Mouse (Mus musculus) hindlimb bud, embryonic 11.5 days (tissue): ENCODE measurements at regions not wholly inside any gene's neighbourhood (a gene's known extent, or its start where the extent isn't known, plus 50 kb on each side); places are given as distances from the start of the nearest gene placed in this dataset.

ENCODE experiments used
- DNase-seq: peaks from one replicate; pipeline ENCODE4 v3.0.0-alpha.2; 2012; ENCODE audit warnings: low read depth, low spot score; ENCODE audit errors: extremely low spot score

- DNase-seq: no peak
Observed at GRCm38 (mm10) chr13:28797617-28798475, 155.7 kb downstream of the Sox4 start.

- no peak for DNase-seq
Observed at GRCm38 (mm10) chr13:28795274-28795673, 158.2 kb downstream of the Sox4 start.

- no peak for DNase-seq
Observed at GRCm38 (mm10) chr13:28794547-28794946, 159.0 kb downstream of the Sox4 start.

DNA sequence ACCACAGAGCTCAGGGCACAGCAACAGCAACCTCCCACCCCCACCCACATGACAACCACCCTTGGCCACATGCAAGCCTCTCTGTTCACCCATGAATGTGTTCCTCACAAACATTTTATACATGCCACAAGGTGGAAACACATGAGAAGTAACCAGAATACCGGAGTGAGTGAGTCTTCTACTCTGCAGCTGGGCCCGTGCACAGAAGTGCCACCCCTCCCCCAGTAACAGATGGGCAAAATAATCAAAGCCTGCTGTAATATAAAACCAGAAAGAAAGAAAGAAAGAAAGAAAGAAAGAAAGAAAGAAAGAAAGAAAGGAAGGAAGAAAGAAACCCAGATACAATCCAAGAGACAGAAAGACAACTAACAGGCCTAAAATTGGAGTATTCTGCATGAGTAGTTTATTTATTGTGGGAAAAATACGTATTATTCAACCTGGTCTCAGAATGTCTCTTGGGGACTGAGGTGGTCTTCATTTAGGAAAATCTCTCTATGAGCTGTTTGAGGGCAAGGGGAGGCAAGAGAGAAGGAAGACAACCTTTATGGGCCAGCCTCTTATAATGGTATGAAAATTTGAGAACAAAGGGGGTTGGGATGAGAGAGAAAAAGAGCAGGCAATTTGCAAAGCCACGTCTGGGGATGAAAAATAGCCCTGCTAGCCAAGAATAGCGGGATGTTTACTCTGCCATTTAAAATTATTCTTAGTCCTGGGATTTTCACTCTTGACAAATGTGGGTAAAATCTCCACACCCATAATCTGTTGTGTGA is 160.2 kb downstream of the Sox4 start:
- DNase-seq: no peak

- DNase-seq: no peak
Observed at GRCm38 (mm10) chr13:28792461-28793165, 160.9 kb downstream of the Sox4 start.

DNA sequence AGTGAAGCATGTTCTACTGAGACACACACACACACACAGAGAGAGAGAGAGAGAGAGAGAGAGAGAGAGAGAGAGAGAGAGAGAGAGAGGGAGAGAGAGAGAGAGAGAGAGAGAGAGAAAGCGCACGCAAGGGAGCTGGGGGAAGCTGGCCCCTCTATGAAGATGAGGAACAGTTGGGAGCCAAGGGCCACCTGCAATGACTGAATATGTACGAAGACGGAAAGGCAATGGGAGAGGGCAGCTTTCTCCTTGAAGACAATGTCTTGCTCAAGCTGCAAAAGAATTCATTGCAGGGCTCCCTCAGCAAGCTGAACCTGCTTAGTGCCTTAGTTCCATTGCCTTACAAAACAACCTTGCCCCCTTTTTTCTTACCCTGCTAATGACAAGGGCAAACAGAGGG is 163.1 kb downstream of the Sox4 start:
- no peak for DNase-seq

DNA sequence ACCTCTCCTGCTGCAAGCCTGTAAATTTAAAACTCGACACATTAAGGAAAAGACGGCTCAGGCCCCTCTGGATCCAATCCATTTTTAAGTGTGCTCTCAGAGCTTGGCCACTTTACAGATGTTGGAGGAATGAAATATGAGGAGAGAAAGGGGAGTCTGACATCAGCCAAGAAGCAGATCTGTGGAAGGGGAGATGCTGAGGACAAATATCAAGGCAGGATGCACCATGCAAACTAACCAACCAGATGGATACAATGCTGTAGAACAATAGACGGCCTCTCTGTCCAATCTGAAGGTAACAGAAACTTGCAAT is 166.2 kb downstream of the Sox4 start:
- no peak for DNase-seq

GRCm38 (mm10) chr13:28786629-28787330 is 166.7 kb downstream of the Sox4 start:
- no peak for DNase-seq

DNA sequence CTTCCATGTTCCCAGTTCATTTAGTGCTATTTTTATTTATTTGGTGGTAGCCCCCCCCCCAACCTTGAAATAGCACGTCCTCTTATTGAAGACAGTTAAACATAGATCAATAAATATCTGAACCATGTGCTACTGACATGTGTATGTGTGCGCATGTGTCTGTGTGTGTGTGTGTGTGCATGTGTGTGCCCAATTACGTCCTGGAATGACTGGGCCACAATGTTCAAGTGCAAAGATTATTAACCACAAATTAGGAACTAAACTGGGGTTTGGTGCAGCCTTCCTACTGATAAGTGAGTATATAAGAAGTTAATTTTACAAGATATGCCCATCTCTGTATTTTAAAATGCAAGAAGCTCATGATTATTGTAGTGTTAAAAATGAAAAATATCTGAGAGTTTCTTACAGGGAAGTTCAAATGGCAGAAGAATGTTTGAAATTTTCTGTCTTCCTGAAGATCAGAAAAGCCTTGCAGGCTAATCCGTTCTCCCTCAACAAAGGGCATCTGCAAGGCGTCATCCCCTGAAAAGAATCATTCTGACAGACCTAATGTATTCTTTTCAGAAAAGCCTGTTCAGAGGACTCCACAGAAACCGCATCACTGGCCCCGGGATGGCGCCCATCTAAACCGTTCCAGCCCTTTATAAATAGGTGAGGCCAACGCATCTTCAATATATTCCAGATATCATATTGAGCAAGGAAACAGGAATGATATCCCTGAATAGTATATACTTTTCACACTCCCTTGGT is 170.8 kb downstream of the Sox4 start:
- no peak for DNase-seq

- DNase-seq: no peak
Observed at GRCm38 (mm10) chr13:28782081-28782480, 171.4 kb downstream of the Sox4 start.

GRCm38 (mm10) chr13:28781660-28782059 is 171.9 kb downstream of the Sox4 start:
- DNase-seq: no peak

- DNase-seq: no peak
Observed at GRCm38 (mm10) chr13:28780462-28780861, 173.1 kb downstream of the Sox4 start.

- no peak for DNase-seq
Observed at GRCm38 (mm10) chr13:28775142-28775815, 178.2 kb downstream of the Sox4 start.

DNA sequence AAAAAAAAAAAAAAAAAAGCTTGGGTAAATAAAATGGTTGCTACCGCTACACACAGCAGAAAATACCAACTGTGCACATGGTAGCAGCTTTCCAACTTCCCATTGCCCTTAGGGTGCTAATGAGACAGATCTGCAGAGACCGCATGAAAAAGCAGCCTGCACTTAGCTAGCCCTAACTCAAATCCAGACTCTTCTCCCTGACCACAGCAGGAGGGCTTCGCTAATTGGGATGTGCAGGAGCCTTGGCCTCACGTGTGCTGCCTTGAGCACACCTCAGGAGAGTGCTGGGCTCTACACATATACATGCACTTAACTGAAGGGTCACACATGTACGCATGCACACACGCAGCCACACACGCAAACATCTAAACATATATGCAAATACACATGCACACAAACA is 178.9 kb downstream of the Sox4 start:
- no peak for DNase-seq

GRCm38 (mm10) chr13:28773466-28773865 is 180.0 kb downstream of the Sox4 start:
- DNase-seq: no peak

DNA sequence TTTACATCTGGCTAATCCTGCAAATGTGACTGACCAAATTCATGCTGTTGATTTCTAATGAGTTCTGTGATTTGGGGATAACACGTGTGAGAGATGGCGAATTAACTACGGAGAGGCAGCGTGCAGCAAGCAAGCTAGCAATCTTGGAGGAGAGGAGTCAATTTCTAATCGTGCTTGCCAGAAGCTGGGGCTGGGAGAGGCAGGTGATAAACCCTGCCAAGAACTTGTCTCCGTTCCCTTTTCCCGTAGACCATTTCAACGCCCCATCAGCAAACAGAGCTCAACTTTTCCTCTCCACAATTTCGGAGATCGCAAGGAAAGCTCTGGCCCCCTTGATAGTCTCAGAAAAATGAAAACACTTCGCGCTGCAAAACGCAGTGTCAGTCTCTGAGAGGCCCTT is 183.0 kb downstream of the Sox4 start:
- DNase-seq: no peak

GRCm38 (mm10) chr13:28770018-28770417 is 183.5 kb downstream of the Sox4 start:
- DNase-seq: no peak

- DNase-seq: no peak
Observed at GRCm38 (mm10) chr13:28768717-28769426, 184.6 kb downstream of the Sox4 start.

GRCm38 (mm10) chr13:28762555-28762954 is 191.0 kb downstream of the Sox4 start:
- no peak for DNase-seq
